Mouse (Mus musculus) myocyte (in vitro differentiated cells): Measurements from ENCODE around the gene Pcgf3. TPM values are rescaled to one million over a fixed set of nuclear protein-coding genes. Genes with fewer than 3 reads are reported as not detected.
A peak's percentile ranks its signal among the peaks of the same experiment; 100 is the strongest.

ENCODE experiments used
- H3K27me3 ChIP-seq: one replicate; pipeline ENCODE4 v1.6.1; 2011; ENCODE audit not compliant: control insufficient read depth, insufficient read depth, insufficient read length
- H3K36me3 ChIP-seq: one replicate; pipeline ENCODE4 v1.6.1; 2011; ENCODE audit not compliant: control insufficient read depth, insufficient read depth
- H3K4me2 ChIP-seq: one replicate; pipeline ENCODE4 v1.6.1; 2011; ENCODE audit warnings: low read depth, control low read depth
- H3K4me3 ChIP-seq: one replicate; pipeline ENCODE4 v1.5.1; 2011; ENCODE audit warnings: mild to moderate bottlenecking, control low read depth, moderate library complexity
- H3K79me2 ChIP-seq: one replicate; pipeline ENCODE4 v1.6.1; 2011; ENCODE audit not compliant: control insufficient read depth, insufficient read depth
- H3ac ChIP-seq: one replicate; pipeline ENCODE4 v1.6.1; 2011; ENCODE audit not compliant: control insufficient read depth, insufficient read length
- CEBPB ChIP-seq: IDR thresholded peaks from 2 replicates; pipeline ENCODE4 v1.6.1; 2011; ENCODE audit warnings: mild to moderate bottlenecking, moderate library complexity; ENCODE audit not compliant: poor library complexity, insufficient read depth, severe bottlenecking
- E2F4 ChIP-seq: IDR thresholded peaks from one replicate; pipeline ENCODE4 v1.6.1; 2011; ENCODE audit warnings: mild to moderate bottlenecking, control low read depth, moderate library complexity; ENCODE audit not compliant: insufficient read depth
- MAX ChIP-seq: IDR thresholded peaks from one replicate; pipeline ENCODE4 v1.6.1; 2011; ENCODE audit warnings: low read depth, mild to moderate bottlenecking, control low read depth
- MYOD1 ChIP-seq, 3 experiments: IDR thresholded peaks; one replicate each; pipeline ENCODE4 v1.6.1; 2011; ENCODE audit warnings: control low read depth in 2 of 3, low read depth in 2 of 3, mild to moderate bottlenecking in 2 of 3, moderate library complexity in 1 of 3; ENCODE audit not compliant: insufficient read length in 2 of 3, control insufficient read depth in 1 of 3
- MYOG ChIP-seq, 3 experiments: IDR thresholded peaks; one replicate each; pipeline ENCODE4 v1.6.1; 2011; ENCODE audit warnings: control low read depth in 2 of 3, low read depth in 2 of 3, mild to moderate bottlenecking in 2 of 3; ENCODE audit not compliant: insufficient read length in 2 of 3, control insufficient read depth in 1 of 3, insufficient read depth in 1 of 3
- POLR2A ChIP-seq: IDR thresholded peaks from one replicate; pipeline ENCODE4 v1.6.1; 2011; ENCODE audit warnings: low read depth, mild to moderate bottlenecking, control low read depth, moderate library complexity; ENCODE audit not compliant: insufficient read length
- POLR2AphosphoS2 ChIP-seq: IDR thresholded peaks from one replicate; pipeline ENCODE4 v1.6.1; 2011; ENCODE audit warnings: low read depth, control low read depth; ENCODE audit not compliant: insufficient read length
- REST ChIP-seq: IDR thresholded peaks from one replicate; pipeline ENCODE4 v1.6.1; 2011; ENCODE audit warnings: mild to moderate bottlenecking, control low read depth, moderate library complexity; ENCODE audit not compliant: insufficient read depth, insufficient read length
- SRF ChIP-seq: IDR thresholded peaks from one replicate; pipeline ENCODE4 v1.6.1; 2011; ENCODE audit warnings: low read depth; ENCODE audit not compliant: control insufficient read depth, insufficient read length
- TCF12 ChIP-seq: IDR thresholded peaks from one replicate; pipeline ENCODE4 v1.6.1; 2011; ENCODE audit warnings: mild to moderate bottlenecking, control low read depth; ENCODE audit not compliant: poor library complexity, insufficient read depth, severe bottlenecking
- TCF3 ChIP-seq: IDR thresholded peaks from one replicate; pipeline ENCODE4 v1.6.1; 2011; ENCODE audit warnings: low read depth, control low read depth; ENCODE audit not compliant: insufficient read length
- USF1 ChIP-seq: IDR thresholded peaks from one replicate; pipeline ENCODE4 v1.6.1; 2011; ENCODE audit warnings: low read depth, mild to moderate bottlenecking, control low read depth, moderate library complexity
- polyA plus RNA-seq: library from polyadenylated mRNA; unstranded; fragments of >200 nt; fragmentation: generic; extraction: Trizol; gene quantifications from one replicate; pipeline ENCODE4 v1.2.1, GENCODE M21; 2012; ENCODE audit warnings: missing spikeins

Pcgf3 gene
- 19.7 TPM for polyA plus RNA-seq

- Histone ChIP-seq H3K36me3 (no peaks in the 10 kb centered on the region), H3K27me3 (no peaks in the 10 kb centered on the region), H3ac (peak within 1 kb of the TSS; percentile 96), H3K4me3 (peak within 1 kb of the TSS; percentile 92), H3K79me2 (peaks cover 51% of the 10 kb centered on the region), H3K4me2 (peak within 1 kb of the TSS; percentile 99)
- TF ChIP-seq SRF (no peak), POLR2A (peak; percentile 73), POLR2AphosphoS2 (peak; percentile 76)
Observed at GRCm38 (mm10) chr5:108461082-108462065, at the start of gene Pcgf3. Gene Pcgf3 (plus strand): TSS chr5:108461232.

GRCm38 (mm10) chr5:108414711-108415110, 46.3 kb upstream of the Pcgf3 start:
- H3K36me3 ChIP-seq = no peaks in the 10 kb centered on the region
- no peak overlapping the region for H3ac ChIP-seq
- no peak for TF ChIP-seq POLR2A
- no peak for TF ChIP-seq USF1
- no peak for TF ChIP-seq POLR2AphosphoS2
- TF ChIP-seq CEBPB = no peak
- no peak for TF ChIP-seq MYOD1 (IDR thresholded peaks at IDR 0.05; ENCODE audit: control insufficient read depth in 1 of 3, insufficient read length in 2 of 3, low read depth in 2 of 3)
- no peak for TF ChIP-seq MAX
- TF ChIP-seq SRF = no peak
- TF ChIP-seq TCF12 = no peak
- TF ChIP-seq MYOG (IDR thresholded peaks at IDR 0.05; ENCODE audit: control insufficient read depth in 1 of 3, insufficient read depth in 1 of 3, insufficient read length in 2 of 3, low read depth in 2 of 3) = no peak
- TF ChIP-seq TCF3 = no peak
- TF ChIP-seq E2F4 = no peak
- TF ChIP-seq REST = no peak
- no peak overlapping the region for H3K4me3 ChIP-seq
- H3K79me2 ChIP-seq = no peaks in the 10 kb centered on the region
- H3K27me3 ChIP-seq = no peaks in the 10 kb centered on the region
- H3K4me2 ChIP-seq = no peak overlapping the region

GRCm38 (mm10) chr5:108422741-108423140, 38.3 kb upstream of the Pcgf3 start:
- Histone ChIP-seq H3K79me2 (no peaks in the 10 kb centered on the region), H3K4me3 (no peak overlapping the region), H3K4me2 (no peak overlapping the region), H3K27me3 (no peaks in the 10 kb centered on the region), H3K36me3 (no peaks in the 10 kb centered on the region), H3ac (no peak overlapping the region)
- no peak for TF ChIP-seq SRF
- no peak for TF ChIP-seq POLR2AphosphoS2
- TF ChIP-seq POLR2A = no peak
- TF ChIP-seq REST = no peak
- TF ChIP-seq MYOG (IDR thresholded peaks at IDR 0.05; ENCODE audit: control insufficient read depth in 1 of 3, insufficient read depth in 1 of 3, insufficient read length in 2 of 3, low read depth in 2 of 3) = no peak
- no peak for TF ChIP-seq TCF12
- no peak for TF ChIP-seq MAX
- no peak for TF ChIP-seq E2F4
- no peak for TF ChIP-seq MYOD1 (IDR thresholded peaks at IDR 0.05; ENCODE audit: control insufficient read depth in 1 of 3, insufficient read length in 2 of 3, low read depth in 2 of 3)
- no peak for TF ChIP-seq USF1
- no peak for TF ChIP-seq CEBPB
- TF ChIP-seq TCF3 = no peak

GRCm38 (mm10) chr5:108423427-108423826, 37.6 kb upstream of the Pcgf3 start:
- Histone ChIP-seq H3K36me3 (no peaks in the 10 kb centered on the region), H3K4me3 (no peak overlapping the region), H3ac (no peak overlapping the region), H3K27me3 (no peaks in the 10 kb centered on the region), H3K4me2 (no peak overlapping the region), H3K79me2 (no peaks in the 10 kb centered on the region)
- TF ChIP-seq MYOG (IDR thresholded peaks at IDR 0.05; ENCODE audit: control insufficient read depth in 1 of 3, insufficient read depth in 1 of 3, insufficient read length in 2 of 3, low read depth in 2 of 3) (no peak), MAX (no peak), REST (no peak), SRF (no peak), POLR2A (no peak), POLR2AphosphoS2 (no peak), MYOD1 (IDR thresholded peaks at IDR 0.05; ENCODE audit: control insufficient read depth in 1 of 3, insufficient read length in 2 of 3, low read depth in 2 of 3) (no peak), E2F4 (no peak)

GRCm38 (mm10) chr5:108427186-108427585, 33.8 kb upstream of the Pcgf3 start:
- no peak overlapping the region for H3ac ChIP-seq

More at GRCm38 (mm10) chr5:108427186-108427585, 33.8 kb upstream of the Pcgf3 start:
- Histone ChIP-seq H3K4me3 (no peak overlapping the region), H3K79me2 (no peaks in the 10 kb centered on the region), H3K27me3 (no peaks in the 10 kb centered on the region), H3K36me3 (peaks cover 15% of the 10 kb centered on the region), H3K4me2 (no peak overlapping the region)
- TF ChIP-seq TCF12 (no peak), POLR2A (no peak), E2F4 (no peak), USF1 (no peak), POLR2AphosphoS2 (no peak), REST (no peak), MYOD1 (IDR thresholded peaks at IDR 0.05; ENCODE audit: control insufficient read depth in 1 of 3, insufficient read length in 2 of 3, low read depth in 2 of 3) (no peak), MAX (no peak), TCF3 (no peak), CEBPB (no peak), MYOG (IDR thresholded peaks at IDR 0.05; ENCODE audit: control insufficient read depth in 1 of 3, insufficient read depth in 1 of 3, insufficient read length in 2 of 3, low read depth in 2 of 3) (no peak), SRF (no peak)
